Mouse (Mus musculus) MEL (cell line): ENCODE results near the gene Ugt1a6b. TPM values are rescaled to one million over a fixed set of nuclear protein-coding genes. Genes with fewer than 3 reads are reported as not detected.

Source experiments
- DNase-seq: peaks from one replicate; pipeline ENCODE4 v3.0.0; 2011; ENCODE audit warnings: low read depth, low spot score
- H3K27ac ChIP-seq: 2 replicates; pipeline ENCODE4 v1.5.1; 2012; ENCODE audit warnings: low read depth, mild to moderate bottlenecking, control low read depth, low read length, moderate library complexity; ENCODE audit not compliant: control insufficient read depth
- H3K27me3 ChIP-seq, 2 experiments: fragments of 150-350 bp in 1 of 2; sonication (generic) in 1 of 2; 2 replicates each; pipeline ENCODE4 v1.6.1; 2012; ENCODE audit warnings: low read length in 2 of 2, mild to moderate bottlenecking in 2 of 2, improper control_type of control experiment in 1 of 2, moderate library complexity in 1 of 2; ENCODE audit not compliant: insufficient read depth in 2 of 2, control insufficient read depth in 1 of 2
- H3K36me3 ChIP-seq, 2 experiments: 2 replicates each; pipeline ENCODE4 v1.6.1; 2012 to 2014; ENCODE audit warnings: low read length in 2 of 2, improper control_type of control experiment in 1 of 2, inconsistent platforms in 1 of 2, mild to moderate bottlenecking in 1 of 2; ENCODE audit not compliant: insufficient read depth in 2 of 2, control insufficient read depth in 1 of 2
- H3K4me1 ChIP-seq, 2 experiments: fragments of 150-350 bp in 1 of 2; sonication (generic) in 1 of 2; 2 replicates each; pipeline ENCODE4 v1.6.1; 2012; ENCODE audit warnings: low read length in 2 of 2, improper control_type of control experiment in 1 of 2, mild to moderate bottlenecking in 1 of 2; ENCODE audit not compliant: insufficient read depth in 2 of 2, control insufficient read depth in 1 of 2
- H3K4me3 ChIP-seq, 2 experiments: fragments of 150-350 bp in 1 of 2; sonication (generic) in 1 of 2; 2 replicates each; pipeline ENCODE4 v1.5.1; 2012; ENCODE audit warnings: low read depth in 2 of 2, low read length in 2 of 2, mild to moderate bottlenecking in 2 of 2, moderate library complexity in 2 of 2, control low read depth in 1 of 2, improper control_type of control experiment in 1 of 2; ENCODE audit not compliant: control insufficient read depth in 1 of 2, insufficient read depth in 1 of 2
- H3K79me2 ChIP-seq: 2 replicates; pipeline ENCODE4 v1.6.1; 2012; ENCODE audit warnings: mild to moderate bottlenecking, low read length, moderate library complexity; ENCODE audit not compliant: control insufficient read depth, poor library complexity, insufficient read depth
- H3K9ac ChIP-seq: 2 replicates; pipeline ENCODE4 v1.6.1; 2012; ENCODE audit warnings: low read depth, mild to moderate bottlenecking, control low read depth, low read length, moderate library complexity; ENCODE audit not compliant: control insufficient read depth, poor library complexity, severe bottlenecking
- H3K9me3 ChIP-seq: fragments of 150-350 bp; sonication (generic); replicated peaks from 2 replicates; pipeline ENCODE4 v1.6.1; 2012; ENCODE audit warnings: mild to moderate bottlenecking, low read length, improper control_type of control experiment, moderate library complexity; ENCODE audit not compliant: insufficient read depth
- CHD1 ChIP-seq: IDR thresholded peaks from 2 replicates; pipeline ENCODE4 v1.6.1; 2012; ENCODE audit warnings: low read depth, mild to moderate bottlenecking, inconsistent platforms, low read length, improper control_type of control experiment
- CHD2 ChIP-seq: IDR thresholded peaks from 2 replicates; pipeline ENCODE4 v1.6.1; 2011; ENCODE audit warnings: low read length, improper control_type of control experiment
- ELF1 ChIP-seq: IDR thresholded peaks from 2 replicates; pipeline ENCODE4 v1.6.1; 2014; ENCODE audit warnings: low read depth, mild to moderate bottlenecking, inconsistent platforms, low read length, improper control_type of control experiment, moderate library complexity
- ETS1 ChIP-seq: IDR thresholded peaks from 2 replicates; pipeline ENCODE4 v1.6.1; 2012; ENCODE audit warnings: low read depth, mild to moderate bottlenecking, inconsistent platforms, low read length, improper control_type of control experiment, moderate library complexity
- GATA1 ChIP-seq: IDR thresholded peaks from 2 replicates; pipeline ENCODE4 v1.6.1; 2011; ENCODE audit warnings: low read depth, low read length, improper control_type of control experiment
- HCFC1 ChIP-seq: IDR thresholded peaks from 2 replicates; pipeline ENCODE4 v1.6.1; 2012; ENCODE audit warnings: low read depth, mild to moderate bottlenecking, inconsistent platforms, low read length, improper control_type of control experiment, moderate library complexity
- MAX ChIP-seq: IDR thresholded peaks from 2 replicates; pipeline ENCODE4 v1.6.1; 2011; ENCODE audit warnings: low read length, improper control_type of control experiment
- MEF2A ChIP-seq: IDR thresholded peaks from 2 replicates; pipeline ENCODE4 v1.6.1; 2014; ENCODE audit warnings: low read depth, mild to moderate bottlenecking, inconsistent platforms, low read length, improper control_type of control experiment; ENCODE audit not compliant: poor library complexity, insufficient replicate concordance, severe bottlenecking; ENCODE audit errors: extremely low read depth
- MXI1 ChIP-seq: IDR thresholded peaks from 2 replicates; pipeline ENCODE4 v1.6.1; 2011; ENCODE audit warnings: mild to moderate bottlenecking, low read depth, low read length, improper control_type of control experiment
- MYC ChIP-seq: IDR thresholded peaks from 2 replicates; pipeline ENCODE4 v1.6.1; 2011; ENCODE audit warnings: low read depth, mild to moderate bottlenecking, low read length, improper control_type of control experiment, moderate library complexity
- NELFE ChIP-seq: IDR thresholded peaks from 2 replicates; pipeline ENCODE4 v1.6.1; 2011; ENCODE audit warnings: low read depth, low read length, improper control_type of control experiment
- NRF1 ChIP-seq: IDR thresholded peaks from 2 replicates; pipeline ENCODE4 v1.6.1; 2014; ENCODE audit warnings: low read depth, mild to moderate bottlenecking, inconsistent platforms, low read length, improper control_type of control experiment, moderate library complexity; ENCODE audit not compliant: poor library complexity, insufficient read depth, severe bottlenecking
- RAD21 ChIP-seq: IDR thresholded peaks from 2 replicates; pipeline ENCODE4 v1.6.1; 2011; ENCODE audit warnings: mild to moderate bottlenecking, low read depth, low read length, improper control_type of control experiment
- RCOR1 ChIP-seq: IDR thresholded peaks from 2 replicates; pipeline ENCODE4 v1.6.1; 2012; ENCODE audit warnings: low read depth, mild to moderate bottlenecking, inconsistent platforms, low read length, improper control_type of control experiment
- SMC3 ChIP-seq: IDR thresholded peaks from 2 replicates; pipeline ENCODE4 v1.6.1; 2011; ENCODE audit warnings: low read depth, low read length, improper control_type of control experiment
- TAL1 ChIP-seq: IDR thresholded peaks from 2 replicates; pipeline ENCODE4 v1.6.1; 2012; ENCODE audit warnings: mild to moderate bottlenecking, inconsistent platforms, low read length, moderate library complexity, mixed read lengths
- TCF12 ChIP-seq: IDR thresholded peaks from 2 replicates; pipeline ENCODE4 v1.6.1; 2014; ENCODE audit warnings: low read depth, mild to moderate bottlenecking, inconsistent platforms, low read length, improper control_type of control experiment, moderate library complexity
- UBTF ChIP-seq: IDR thresholded peaks from 2 replicates; pipeline ENCODE4 v1.6.1; 2012; ENCODE audit warnings: low read depth, mild to moderate bottlenecking, inconsistent platforms, low read length, improper control_type of control experiment, moderate library complexity, borderline replicate concordance; ENCODE audit not compliant: insufficient read depth
- USF2 ChIP-seq, 2 experiments: IDR thresholded peaks; 2 replicates each; pipeline ENCODE4 v1.6.1; 2011 to 2012; ENCODE audit warnings: improper control_type of control experiment in 2 of 2, low read length in 2 of 2, borderline replicate concordance in 1 of 2, inconsistent platforms in 1 of 2, low read depth in 1 of 2, mild to moderate bottlenecking in 1 of 2; ENCODE audit not compliant: insufficient read depth in 1 of 2
- ZC3H11A ChIP-seq: IDR thresholded peaks from 2 replicates; pipeline ENCODE4 v1.6.1; 2012; ENCODE audit warnings: low read depth, mild to moderate bottlenecking, inconsistent platforms, low read length, improper control_type of control experiment
- ZKSCAN1 ChIP-seq: IDR thresholded peaks from 2 replicates; pipeline ENCODE4 v1.6.1; 2012; ENCODE audit warnings: low read depth, mild to moderate bottlenecking, inconsistent platforms, low read length, improper control_type of control experiment, moderate library complexity
- ZMIZ1 ChIP-seq: IDR thresholded peaks from 2 replicates; pipeline ENCODE4 v1.6.1; 2012; ENCODE audit warnings: low read depth, mild to moderate bottlenecking, inconsistent platforms, low read length, improper control_type of control experiment, moderate library complexity
- ZNF384 ChIP-seq: IDR thresholded peaks from 2 replicates; pipeline ENCODE4 v1.6.1; 2012; ENCODE audit warnings: low read depth, mild to moderate bottlenecking, inconsistent platforms, low read length, improper control_type of control experiment
- polyA plus RNA-seq, 2 experiments: library from polyadenylated mRNA; stranded (reverse) in 1 of 2; unstranded in 1 of 2; fragments of >175 nt in 1 of 2; fragments of >200 nt in 1 of 2; gene quantifications; 2 replicates each; pipeline versions ENCODE4 v1.2.1 to v1.2.4; 2012; ENCODE audit warnings: low replicate concordance in 2 of 2, low read depth in 1 of 2; ENCODE audit not compliant: insufficient read length in 2 of 2, insufficient read depth in 1 of 2, missing spikeins in 1 of 2
- total RNA-seq: library from RNA; depleted of rRNA; stranded (reverse); fragments of 300-350 nt; gene quantifications from 2 replicates; pipeline ENCODE4 v1.2.3, GENCODE M21; 2012

Gene Ugt1a6b
- total and polyA plus RNA-seq, 3 experiments = not detected

DNA sequence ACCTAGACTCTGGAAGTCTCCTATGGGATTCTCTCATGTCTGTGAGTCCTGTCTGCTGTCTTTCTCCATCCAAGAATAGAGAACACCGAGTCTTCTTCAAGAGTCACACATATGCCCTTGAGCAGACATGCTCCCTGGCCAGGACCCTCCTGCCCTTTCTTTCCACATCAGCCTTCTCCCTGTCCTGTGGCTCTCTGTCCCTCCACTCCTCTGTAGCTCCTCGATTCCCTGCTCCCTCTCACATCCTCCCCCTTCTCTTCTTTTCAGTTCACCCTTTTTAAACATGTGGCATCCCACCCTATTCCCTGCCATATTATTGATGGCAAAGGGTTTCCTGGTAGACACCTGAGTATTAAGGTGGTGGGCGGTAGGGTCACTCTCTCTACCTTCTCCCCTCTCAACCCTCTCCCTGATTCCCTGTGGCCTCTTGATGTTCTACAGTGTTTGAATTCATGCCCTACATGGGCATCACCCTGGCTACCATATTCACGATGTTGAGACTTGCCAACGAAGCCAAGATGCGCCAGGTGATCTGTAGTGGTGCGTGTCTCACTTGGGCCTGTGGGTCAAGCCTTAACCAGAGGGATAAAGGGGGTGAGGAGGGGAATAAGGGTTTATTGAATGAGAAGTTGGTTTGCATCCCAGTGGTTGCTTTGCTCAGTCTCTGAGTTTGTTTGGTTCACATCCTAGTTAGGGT is 128.9 kb downstream of the Ugt1a6b start:
- Histone ChIP-seq H3K79me2 (no peaks in the 10 kb centered on the region), H3K27ac (no peak overlapping the region), H3K4me1 (no peaks in the 10 kb centered on the region), H3K27me3 (no peaks in the 10 kb centered on the region), H3K9ac (no peak overlapping the region), H3K4me3 (no peak overlapping the region), H3K9me3 (no peaks in the 10 kb centered on the region), H3K36me3 (no peaks in the 10 kb centered on the region)
- TF ChIP-seq ELF1 (no peak), ETS1 (no peak), MXI1 (no peak), MEF2A (no peak), ZKSCAN1 (no peak)
- no peak for DNase-seq

- H3K9me3 ChIP-seq = no peaks in the 10 kb centered on the region
- H3K4me1 ChIP-seq = no peaks in the 10 kb centered on the region
Observed at GRCm38 (mm10) chr1:88232664-88233380, 129.8 kb downstream of the Ugt1a6b start.

DNA sequence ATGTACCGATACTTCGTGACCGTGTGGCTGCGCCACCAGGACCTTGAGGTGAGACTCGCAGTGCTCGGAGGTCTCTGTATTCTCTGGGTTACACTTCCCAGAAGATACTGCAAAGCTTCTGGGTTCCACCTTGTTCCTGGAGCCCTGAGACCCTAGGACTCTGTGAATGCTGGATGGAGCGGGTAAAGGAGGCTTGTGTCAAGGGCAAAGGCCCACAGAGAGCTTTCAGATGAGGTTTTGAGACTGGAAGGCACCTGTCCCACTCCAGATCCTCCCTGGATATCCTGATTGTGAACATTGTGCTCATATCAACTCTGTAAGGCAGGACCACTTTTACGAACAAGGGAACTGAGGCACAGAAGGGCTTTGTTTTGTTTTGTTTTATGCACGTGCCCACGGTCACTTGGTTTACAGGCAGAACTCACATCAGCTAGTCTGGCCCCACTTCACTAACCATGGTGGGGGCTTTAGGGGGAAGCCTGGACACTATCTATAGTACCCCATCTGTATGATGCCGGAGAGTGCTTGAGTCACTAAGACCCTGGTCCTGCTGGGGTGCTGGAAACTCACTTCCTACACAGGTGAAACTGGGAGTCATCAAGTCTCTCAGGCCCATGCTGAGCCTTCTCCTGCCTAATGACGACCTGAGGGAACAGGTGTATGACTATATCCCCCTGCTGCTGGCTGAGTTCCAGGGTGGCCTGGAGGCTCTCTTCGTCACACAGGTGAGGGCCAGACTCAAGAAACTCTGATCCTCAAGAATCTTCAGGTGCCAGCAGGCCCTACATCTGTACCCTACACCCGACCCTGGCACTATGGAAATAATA is 130.6 kb downstream of the Ugt1a6b start:
- H3K9ac ChIP-seq = no peak overlapping the region
- H3K4me1 ChIP-seq = no peaks in the 10 kb centered on the region
- no peak overlapping the region for H3K4me3 ChIP-seq
- no peaks in the 10 kb centered on the region for H3K36me3 ChIP-seq
- H3K79me2 ChIP-seq = no peaks in the 10 kb centered on the region
- H3K9me3 ChIP-seq = no peaks in the 10 kb centered on the region
- no peak for DNase-seq
- TF ChIP-seq MAX (no peak), RAD21 (no peak), MYC (no peak), TAL1 (no peak), RCOR1 (no peak), CHD1 (no peak), GATA1 (no peak), NRF1 (no peak), HCFC1 (no peak), NELFE (no peak), MXI1 (no peak), ZMIZ1 (no peak), ZC3H11A (no peak), MEF2A (no peak), ZNF384 (no peak)
- H3K27ac ChIP-seq = no peak overlapping the region
- no peaks in the 10 kb centered on the region for H3K27me3 ChIP-seq

More at GRCm38 (mm10) chr1:88232664-88233380, 129.8 kb downstream of the Ugt1a6b start:
- no peak for DNase-seq
- Histone ChIP-seq H3K27me3 (no peaks in the 10 kb centered on the region), H3K27ac (no peak overlapping the region), H3K4me3 (no peak overlapping the region), H3K79me2 (no peaks in the 10 kb centered on the region), H3K36me3 (no peaks in the 10 kb centered on the region), H3K9ac (no peak overlapping the region)
- TF ChIP-seq USF2 (IDR thresholded peaks at IDR 0.05; ENCODE audit: borderline replicate concordance in 1 of 2, insufficient read depth in 1 of 2, low read depth in 1 of 2, low read length in 2 of 2) (no peak), CHD1 (no peak), UBTF (no peak), SMC3 (no peak), CHD2 (no peak), TCF12 (no peak)
